Mouse (Mus musculus) lung, postnatal 10 days (tissue): Measurements from ENCODE around the gene Rab29.
"Not testable (repeated sequence)": the region's sequence is repeated elsewhere in the genome, so short reads cannot be mapped to it uniquely, and the experiment has no call there.

Experiments used
- DNase-seq: peaks from one replicate; pipeline ENCODE4 v3.0.0; 2021

Gene Rab29

GRCm38 (mm10) chr1:131866304-131866999, 572 bp upstream of the Rab29 start:
- no peak for DNase-seq

- DNase-seq: peak; percentile 11
Measured at GRCm38 (mm10) chr1:131867946-131868290, 894 bp downstream of the Rab29 start.

GRCm38 (mm10) chr1:131869561-131869960, 2.5 kb downstream of the Rab29 start:
- DNase-seq: no peak

- no peak for DNase-seq
Measured at GRCm38 (mm10) chr1:131872856-131873255, 5.8 kb downstream of the Rab29 start.

- no peak for DNase-seq
Measured at GRCm38 (mm10) chr1:131879816-131880215, 12.8 kb downstream of the Rab29 start.

- DNase-seq: peak; percentile 8
Measured at GRCm38 (mm10) chr1:131882787-131883186, 15.8 kb downstream of the Rab29 start.

GRCm38 (mm10) chr1:131886173-131886572, 19.1 kb downstream of the Rab29 start:
- DNase-seq: no peak

GRCm38 (mm10) chr1:131886641-131887040, 19.6 kb downstream of the Rab29 start:
- DNase-seq: no peak

GRCm38 (mm10) chr1:131890043-131890658, 23.1 kb downstream of the Rab29 start:
- DNase-seq: no peak

- DNase-seq: no peak
Measured at GRCm38 (mm10) chr1:131891436-131891835, 24.4 kb downstream of the Rab29 start.

GRCm38 (mm10) chr1:131902679-131903078, 35.7 kb downstream of the Rab29 start:
- no peak for DNase-seq

GRCm38 (mm10) chr1:131903251-131903650, 36.2 kb downstream of the Rab29 start:
- no peak for DNase-seq

- peak; percentile 21 for DNase-seq
Measured at GRCm38 (mm10) chr1:131905497-131905896, 38.5 kb downstream of the Rab29 start.

GRCm38 (mm10) chr1:131908456-131908855, 41.4 kb downstream of the Rab29 start:
- no peak for DNase-seq

GRCm38 (mm10) chr1:131909236-131909635, 42.2 kb downstream of the Rab29 start:
- not testable (repeated sequence) for DNase-seq

GRCm38 (mm10) chr1:131910001-131910648, 43.1 kb downstream of the Rab29 start, which contains the start of gene Nucks1:
TSS of gene Nucks1 (plus strand) at chr1:131910534.
- DNase-seq: peak; percentile 100

- peak; percentile 86 for DNase-seq
Measured at GRCm38 (mm10) chr1:131910674-131911558, 43.9 kb downstream of the Rab29 start.

GRCm38 (mm10) chr1:131917634-131918033, 50.6 kb downstream of the Rab29 start:
- no peak for DNase-seq

GRCm38 (mm10) chr1:131919052-131919451, 52.0 kb downstream of the Rab29 start:
- DNase-seq: no peak

- DNase-seq: no peak
Measured at GRCm38 (mm10) chr1:131922100-131922499, 55.1 kb downstream of the Rab29 start.
